Mouse (Mus musculus) forebrain, embryonic 16.5 days (tissue): ENCODE data around the gene Arhgef3. TPM values are rescaled to one million over a fixed set of nuclear protein-coding genes. Genes with fewer than 3 reads are reported as not detected.
A peak's percentile ranks its signal among the peaks of the same experiment; 100 is the strongest.

Experiments used
- ATAC-seq: fragments of 200-750 bp; cut with Nextera tagmentation; 2 replicates; pipeline ENCODE4 v1.8.0; 2017; ENCODE audit warnings: mild to moderate bottlenecking, moderate library complexity
- H3K27ac ChIP-seq: fragments of 300-500 bp; sonication (generic); 2 replicates; pipeline ENCODE4 v1.5.1; 2014; ENCODE audit warnings: low read length, control low read depth
- H3K27me3 ChIP-seq: fragments of 300-500 bp; sonication (generic); replicated peaks from 2 replicates; pipeline ENCODE4 v1.6.1; 2014; ENCODE audit warnings: low read length; ENCODE audit not compliant: control insufficient read depth, insufficient read depth
- H3K36me3 ChIP-seq: fragments of 300-500 bp; sonication (generic); 2 replicates; pipeline ENCODE4 v1.6.1; 2014; ENCODE audit not compliant: control insufficient read depth, insufficient read depth
- H3K4me1 ChIP-seq: fragments of 300-500 bp; sonication (generic); replicated peaks from 2 replicates; pipeline ENCODE4 v1.6.1; 2014; ENCODE audit warnings: low read length; ENCODE audit not compliant: control insufficient read depth, insufficient read depth
- H3K4me2 ChIP-seq: fragments of 300-500 bp; sonication (generic); 2 replicates; pipeline ENCODE4 v1.6.1; 2014; ENCODE audit warnings: mild to moderate bottlenecking, low read length, control low read depth
- H3K4me3 ChIP-seq: fragments of 300-500 bp; sonication (generic); replicated peaks from 2 replicates; pipeline ENCODE4 v1.5.1; 2014; ENCODE audit warnings: mild to moderate bottlenecking, low read length, control low read depth
- H3K9ac ChIP-seq: fragments of 300-500 bp; sonication (generic); replicated peaks from 2 replicates; pipeline ENCODE4 v1.6.1; 2014; ENCODE audit warnings: low read depth, low read length, control low read depth
- H3K9me3 ChIP-seq: fragments of 300-500 bp; sonication (generic); 2 replicates; pipeline ENCODE4 v1.6.1; 2016; ENCODE audit warnings: low read length; ENCODE audit not compliant: control insufficient read depth
- WGBS: fragments of 180-500 bp; shearing (Covaris S2); extraction: QIAGEN DNeasy Blood & Tissue Kit; methylation state at CpG from one replicate; pipeline ENCODE4 v1.1.7; 2014; 5-methylcytosine and 5-hydroxymethylcytosine counted together
- polyA plus RNA-seq: library from polyadenylated mRNA; unstranded; fragments of >200 nt; fragmentation: Nextera tagmentation; extraction: Ambion mirVana; gene quantifications from 2 replicates; pipeline ENCODE4 v1.2.1, GENCODE M21; 2015

Arhgef3 gene
- polyA plus RNA-seq, 1 experiment from 2014 or later: 5.1 TPM

DNA sequence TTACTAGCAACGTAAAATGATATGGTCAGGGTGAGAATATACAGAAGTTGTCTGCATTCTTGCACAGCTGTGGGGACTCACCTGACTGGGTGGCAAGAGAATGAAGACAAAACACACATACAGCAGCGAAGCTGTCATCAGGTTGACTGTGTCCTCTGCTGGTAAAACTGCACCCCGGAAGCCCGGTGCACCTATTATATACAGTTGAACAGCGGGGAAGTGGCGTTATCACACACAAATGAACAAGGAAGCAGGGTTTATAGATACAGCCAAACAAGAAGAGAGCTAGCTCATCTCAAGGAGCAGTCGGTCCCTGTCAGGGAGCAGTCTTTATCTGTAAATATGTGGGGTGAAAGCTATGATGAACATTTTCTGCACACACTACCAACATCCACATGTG is 296.8 kb downstream of the Arhgef3 start:
- 91% methylated on average over 7 of the region's 7 CpGs for WGBS
- Histone ChIP-seq H3K27ac (no peak overlapping the region), H3K36me3 (no peaks in the 10 kb centered on the region), H3K4me1 (no peaks in the 10 kb centered on the region), H3K4me3 (no peak overlapping the region), H3K27me3 (no peaks in the 10 kb centered on the region), H3K9me3 (peaks cover 3% of the 10 kb centered on the region; the same call in 1 of the 2 replicates), H3K9ac (no peak overlapping the region), H3K4me2 (no peak overlapping the region)
- ATAC-seq: no peak

DNA sequence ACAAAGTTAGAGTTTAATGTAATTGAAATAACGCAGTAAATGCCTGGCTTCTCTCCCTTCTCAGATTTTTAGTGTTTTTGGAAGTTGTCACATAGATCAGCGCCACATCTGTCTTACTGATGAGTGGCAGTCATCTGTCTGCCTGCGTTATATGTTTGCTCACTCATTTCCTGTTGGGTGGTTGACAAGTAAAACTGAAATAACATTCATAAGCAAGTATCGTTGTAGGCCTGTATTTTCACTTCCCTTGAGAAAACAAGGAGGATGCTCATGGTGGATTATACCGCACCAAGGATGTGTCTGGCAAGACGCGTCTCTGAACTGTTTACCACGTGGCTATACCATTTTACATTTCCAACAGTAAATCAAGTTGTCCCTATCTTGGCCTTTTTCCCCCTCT is 298.0 kb downstream of the Arhgef3 start:
- no peak for ATAC-seq
- no peaks in the 10 kb centered on the region for H3K4me1 ChIP-seq
- H3K4me2 ChIP-seq: no peak overlapping the region

DNA sequence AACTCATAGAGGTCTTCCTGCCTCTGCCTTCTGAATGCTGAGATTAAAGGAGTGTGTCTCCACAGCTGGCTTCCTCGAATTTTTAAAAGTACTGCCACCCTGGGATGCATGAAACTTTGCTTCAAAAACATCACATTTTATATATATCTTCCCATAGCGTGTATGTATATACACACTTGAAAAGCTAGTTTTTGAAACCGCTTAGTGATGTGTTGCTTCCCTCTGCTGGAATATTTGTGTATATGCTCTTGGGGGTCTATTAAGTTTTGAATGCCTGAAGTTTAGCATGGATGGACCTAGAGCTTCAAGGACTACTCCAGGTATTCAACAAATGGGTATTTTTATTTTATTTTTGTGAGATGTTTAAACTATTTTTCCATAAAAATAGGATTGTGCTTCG is 299.3 kb downstream of the Arhgef3 start:
- no peak overlapping the region for H3K4me3 ChIP-seq
- 47% methylated on average over 4 of the region's 4 CpGs for WGBS
- no peak overlapping the region for H3K27ac ChIP-seq
- H3K36me3 ChIP-seq: no peaks in the 10 kb centered on the region
- H3K9ac ChIP-seq: no peak overlapping the region
- no peaks in the 10 kb centered on the region for H3K27me3 ChIP-seq
- peaks cover 3% of the 10 kb centered on the region; the same call in 1 of the 2 replicates for H3K9me3 ChIP-seq
- H3K4me2 ChIP-seq: no peak overlapping the region
- no peaks in the 10 kb centered on the region for H3K4me1 ChIP-seq
- peak; percentile 36; the same call in 1 of the 2 replicates for ATAC-seq

More for the DNA sequence above, 298.0 kb downstream of the Arhgef3 start:
- Histone ChIP-seq H3K4me3 (no peak overlapping the region), H3K27ac (no peak overlapping the region), H3K36me3 (no peaks in the 10 kb centered on the region), H3K27me3 (no peaks in the 10 kb centered on the region), H3K9ac (no peak overlapping the region), H3K9me3 (peaks cover 3% of the 10 kb centered on the region; the same call in 1 of the 2 replicates)
- WGBS: 85% methylated on average over 8 of the region's 8 CpGs

DNA sequence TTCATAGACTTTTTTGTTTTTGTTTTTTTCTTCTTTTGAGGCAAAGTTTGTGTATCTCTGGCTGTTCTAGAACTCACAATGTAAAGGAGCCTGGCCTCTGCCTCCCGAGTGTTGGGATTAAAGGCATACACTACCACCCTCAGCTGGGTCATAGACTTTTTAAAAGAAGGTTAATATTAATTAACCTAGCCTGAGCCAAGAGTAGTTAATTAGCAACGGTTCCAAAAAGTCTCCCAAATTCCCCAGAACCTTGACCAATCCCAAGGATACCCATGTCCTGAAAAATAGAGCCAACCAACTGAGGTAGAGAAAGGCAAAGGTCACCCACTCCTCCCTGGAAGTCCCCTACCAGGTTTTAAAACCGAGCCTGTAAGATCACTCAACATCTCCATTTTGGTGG is 306.1 kb downstream of the Arhgef3 start:
- H3K36me3 ChIP-seq: no peaks in the 10 kb centered on the region
- no peak overlapping the region for H3K27ac ChIP-seq
- H3K4me3 ChIP-seq: no peak overlapping the region
- no peaks in the 10 kb centered on the region for H3K27me3 ChIP-seq
- WGBS: 62% methylated on average over 3 of the region's 3 CpGs
- no peaks in the 10 kb centered on the region for H3K4me1 ChIP-seq
- H3K9ac ChIP-seq: no peak overlapping the region
- no peak for ATAC-seq
- no peaks in the 10 kb centered on the region for H3K9me3 ChIP-seq
- no peak overlapping the region for H3K4me2 ChIP-seq

DNA sequence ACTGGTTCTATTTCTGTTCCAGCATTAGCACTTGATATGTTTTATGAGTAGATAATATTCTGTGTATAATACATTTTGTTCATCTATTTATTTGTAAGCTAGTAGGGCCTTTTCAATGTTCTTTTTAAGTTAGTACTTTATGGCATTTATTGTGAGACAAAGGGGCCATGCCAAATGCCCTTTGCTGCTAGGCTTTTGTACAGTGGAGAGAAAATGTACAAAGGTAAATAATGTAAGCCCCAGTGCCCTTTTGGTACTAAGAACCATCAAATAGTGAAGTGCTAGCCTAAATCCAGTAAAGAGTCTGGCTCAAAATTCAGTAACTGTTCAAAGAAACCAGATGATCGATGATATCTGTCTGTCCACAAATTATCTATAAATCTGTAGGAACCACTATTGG is 307.6 kb downstream of the Arhgef3 start:
- WGBS: 100% methylated on average over 1 of the region's 1 CpGs
- no peaks in the 10 kb centered on the region for H3K36me3 ChIP-seq

DNA sequence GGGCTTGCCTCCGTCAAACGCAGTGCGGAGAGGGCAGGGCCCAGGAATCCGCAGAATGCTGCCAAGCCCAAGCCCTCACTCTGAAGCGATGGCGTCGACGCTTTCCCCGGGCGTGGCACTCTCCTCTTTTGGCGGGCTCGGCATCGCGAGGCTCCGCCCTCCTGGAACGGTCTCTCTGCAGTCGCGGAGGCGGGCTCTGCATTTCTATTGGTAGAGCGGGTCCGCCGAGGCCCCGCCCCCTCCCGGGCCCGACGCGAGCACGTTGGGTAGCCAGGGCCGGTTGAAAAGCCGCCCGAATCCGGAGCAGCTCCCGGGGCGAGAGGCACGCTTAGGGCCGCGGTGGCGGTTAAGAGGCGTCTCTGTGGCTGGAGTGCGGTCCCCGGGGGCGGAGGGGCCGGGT is 313.9 kb downstream of the Arhgef3 start, which contains the start of gene Fam208a:
Gene Fam208a, plus strand, starts transcription at position 262 of the 400 bp plus-strand sequence.
- under 1% methylated on average over 39 of the region's 43 CpGs for WGBS
- peak within 1 kb of the TSS; percentile 84 for H3K4me3 ChIP-seq
- peaks cover 6% of the 10 kb centered on the region; the same call in 1 of the 2 replicates for H3K4me1 ChIP-seq
- peak; percentile 97 for ATAC-seq
- peak within 1 kb of the TSS; percentile 79 for H3K4me2 ChIP-seq
- H3K27me3 ChIP-seq: no peaks in the 10 kb centered on the region
- H3K36me3 ChIP-seq: 0 out of 2 replicates have a peak, but pooled peaks cover 2% of the 10 kb centered on the region
- H3K9me3 ChIP-seq: peaks cover 8% of the 10 kb centered on the region
- peak within 1 kb of the TSS; percentile 100 for H3K27ac ChIP-seq
- H3K9ac ChIP-seq: peak within 1 kb of the TSS; percentile 98

More for the DNA sequence above, 307.6 kb downstream of the Arhgef3 start:
- H3K4me3 ChIP-seq: no peak overlapping the region
- H3K9ac ChIP-seq: no peak overlapping the region
- H3K4me2 ChIP-seq: no peak overlapping the region
- H3K4me1 ChIP-seq: no peaks in the 10 kb centered on the region
- ATAC-seq: no peak
- H3K27me3 ChIP-seq: no peaks in the 10 kb centered on the region
- no peak overlapping the region for H3K27ac ChIP-seq
- no peaks in the 10 kb centered on the region for H3K9me3 ChIP-seq

DNA sequence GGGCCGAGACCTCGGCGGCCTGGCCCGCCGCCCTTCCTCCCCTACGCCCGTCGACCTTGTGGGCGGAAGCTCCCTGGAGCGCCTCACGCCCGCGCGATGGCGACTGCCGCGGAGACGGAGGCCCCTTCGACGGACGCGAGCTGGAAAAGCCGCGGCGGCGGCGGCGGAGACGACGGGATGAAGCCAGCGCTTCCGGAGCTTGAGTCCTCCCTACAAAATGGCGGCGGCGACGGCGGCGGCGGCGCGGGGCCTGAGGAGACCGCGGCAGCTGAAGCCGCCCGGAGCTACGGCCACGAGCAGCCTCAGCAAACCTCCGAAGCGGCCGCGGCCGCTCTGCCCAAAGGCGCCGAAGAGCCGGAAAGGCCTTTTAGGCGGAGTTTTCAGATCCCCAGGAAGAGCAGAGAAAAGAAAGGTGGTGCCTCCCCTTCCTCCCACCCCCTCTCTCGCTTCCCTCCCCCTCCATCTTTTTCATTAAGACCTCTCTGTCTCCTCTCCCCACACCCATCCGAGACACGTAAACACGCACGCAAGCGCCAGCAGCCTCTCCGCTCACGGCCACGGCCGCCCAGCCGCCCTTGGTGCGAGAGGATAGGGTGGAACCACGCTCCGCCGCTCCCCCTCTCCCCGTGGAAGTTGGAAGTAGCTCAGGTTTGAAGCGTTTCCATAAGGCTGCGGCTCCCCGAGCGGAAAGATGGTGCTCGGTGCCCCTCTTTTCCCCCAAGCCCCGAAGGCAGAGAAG is 314.4 kb downstream of the Arhgef3 start:
- Histone ChIP-seq H3K4me2 (peak overlapping the region; percentile 79), H3K4me3 (peak overlapping the region; percentile 84), H3K27ac (peak overlapping the region; percentile 100), H3K36me3 (0 out of 2 replicates have a peak, but pooled peaks cover 2% of the 10 kb centered on the region), H3K9me3 (peaks cover 8% of the 10 kb centered on the region), H3K27me3 (no peaks in the 10 kb centered on the region), H3K9ac (peak overlapping the region; percentile 98), H3K4me1 (peaks cover 6% of the 10 kb centered on the region; the same call in 1 of the 2 replicates)
- WGBS: under 1% methylated on average over 78 of the region's 78 CpGs
- peak; percentile 85 for ATAC-seq

DNA sequence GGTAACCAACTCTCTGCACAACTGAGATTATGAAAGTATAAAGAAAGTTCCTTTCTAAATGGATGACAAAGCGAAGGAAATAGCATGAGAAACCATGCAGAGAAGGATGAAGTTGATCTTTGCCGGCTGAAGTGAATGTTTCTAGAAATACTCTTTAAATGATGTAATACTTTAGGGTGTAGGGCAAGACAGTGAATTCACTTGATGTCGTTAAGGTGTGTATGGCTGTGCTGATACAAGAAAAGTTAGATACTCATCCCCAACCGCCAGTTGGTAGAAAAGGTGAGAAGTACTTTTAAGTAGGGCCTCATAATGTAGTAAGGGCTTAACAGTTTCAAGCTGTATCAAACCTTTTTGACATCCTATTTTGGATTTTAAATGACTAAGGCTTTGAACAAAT is 315.6 kb downstream of the Arhgef3 start:
- H3K4me2 ChIP-seq: peak overlapping the region; percentile 29
- H3K27me3 ChIP-seq: no peaks in the 10 kb centered on the region
- no peak overlapping the region for H3K27ac ChIP-seq
- H3K9ac ChIP-seq: no peak overlapping the region
- ATAC-seq: no peak
- H3K4me1 ChIP-seq: peaks cover 6% of the 10 kb centered on the region; the same call in 1 of the 2 replicates
- H3K9me3 ChIP-seq: peaks cover 8% of the 10 kb centered on the region
- H3K36me3 ChIP-seq: peaks cover 4% of the 10 kb centered on the region; the same call in 1 of the 2 replicates
- 91% methylated on average over 4 of the region's 4 CpGs for WGBS
- no peak overlapping the region for H3K4me3 ChIP-seq

DNA sequence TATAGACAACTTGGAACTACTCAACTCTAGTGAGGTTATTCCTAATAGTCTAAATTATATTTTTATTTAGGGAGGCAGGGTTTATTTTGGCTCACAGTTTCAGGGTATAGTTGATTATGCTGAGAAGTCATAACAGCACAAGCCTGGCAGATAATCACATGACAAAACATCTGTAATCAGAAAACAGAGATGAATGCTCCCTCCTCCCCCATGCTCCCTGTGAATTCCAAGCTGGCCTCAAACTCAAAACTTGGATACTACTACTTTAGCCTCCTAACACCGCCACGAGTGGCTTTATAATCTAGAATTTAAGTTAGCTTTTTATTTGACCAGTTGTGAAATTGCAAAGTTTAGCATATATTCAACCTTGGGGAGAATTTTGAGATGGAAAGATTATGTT is 317.4 kb downstream of the Arhgef3 start:
- no peak for ATAC-seq
- WGBS: 98% methylated on average over 2 of the region's 2 CpGs

More for the DNA sequence above, 317.4 kb downstream of the Arhgef3 start:
- Histone ChIP-seq H3K4me2 (no peak overlapping the region), H3K27me3 (no peaks in the 10 kb centered on the region), H3K27ac (no peak overlapping the region), H3K9ac (no peak overlapping the region), H3K36me3 (peaks cover 4% of the 10 kb centered on the region; the same call in 1 of the 2 replicates), H3K4me1 (peaks cover 6% of the 10 kb centered on the region; the same call in 1 of the 2 replicates), H3K9me3 (peaks cover 8% of the 10 kb centered on the region), H3K4me3 (no peak overlapping the region)
